Mouse (Mus musculus): ENCODE measurements around the gene Adtrp. TPM values are rescaled to one million over a fixed set of nuclear protein-coding genes. Genes with fewer than 3 reads are reported as not detected.

Gene Adtrp
- polyA plus RNA-seq, 1 experiment, result not detected

DNA sequence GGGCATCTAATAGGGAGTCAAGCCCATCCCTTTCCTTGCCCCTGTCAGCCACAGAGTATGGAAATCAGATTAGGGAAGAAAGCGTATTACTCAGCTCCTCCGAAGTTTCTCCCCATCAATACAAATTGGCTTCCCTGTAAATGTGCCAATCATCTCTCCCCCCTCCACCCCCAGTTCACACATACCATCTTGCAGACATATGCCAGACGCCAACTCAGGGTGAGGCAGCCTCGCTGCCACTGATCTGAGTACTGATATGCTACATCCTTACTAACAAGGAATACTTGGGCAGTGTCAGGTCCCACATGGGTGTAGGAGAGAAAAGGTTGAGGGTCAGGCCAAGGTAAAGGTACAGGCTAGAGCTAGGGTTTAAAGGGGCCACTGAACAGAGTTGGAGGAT, 27.6 kb downstream of the Adtrp start:
- Histone ChIP-seq H3K27me3 (ENCODE audit: control insufficient read depth, insufficient read depth, insufficient read length) (no peaks in the 10 kb centered on the region), H3ac (ENCODE audit: control insufficient read depth, insufficient read length) (no peak overlapping the region), H3K36me3 (ENCODE audit: control insufficient read depth, insufficient read depth) (no peaks in the 10 kb centered on the region), H3K4me3 (no peak overlapping the region), H3K4me2 (ENCODE audit: low read depth) (no peak overlapping the region), H3K79me2 (ENCODE audit: control insufficient read depth, insufficient read depth) (no peaks in the 10 kb centered on the region)
- TF ChIP-seq POLR2AphosphoS2 (IDR thresholded peaks at IDR 0.05; ENCODE audit: insufficient read length, low read depth), result no peak
- no peak for TF ChIP-seq MAX (IDR thresholded peaks at IDR 0.05; ENCODE audit: low read depth)
- no peak for TF ChIP-seq E2F4 (IDR thresholded peaks at IDR 0.05; ENCODE audit: insufficient read depth)
- TF ChIP-seq TCF12 (IDR thresholded peaks at IDR 0.05; ENCODE audit: insufficient read depth, poor library complexity, severe bottlenecking), result no peak
- TF ChIP-seq CEBPB (IDR thresholded peaks at IDR 0.05; ENCODE audit: insufficient read depth, poor library complexity, severe bottlenecking), result no peak
- TF ChIP-seq REST (IDR thresholded peaks at IDR 0.05; ENCODE audit: insufficient read depth, insufficient read length), result no peak
- TF ChIP-seq MYOG (IDR thresholded peaks at IDR 0.05; ENCODE audit: control insufficient read depth in 1 of 3, insufficient read depth in 1 of 3, insufficient read length in 2 of 3, low read depth in 2 of 3), result no peak
- no peak for TF ChIP-seq USF1 (IDR thresholded peaks at IDR 0.05; ENCODE audit: low read depth)
- no peak for TF ChIP-seq POLR2A (IDR thresholded peaks at IDR 0.05; ENCODE audit: insufficient read length, low read depth)
- TF ChIP-seq TCF3 (IDR thresholded peaks at IDR 0.05; ENCODE audit: insufficient read length, low read depth), result no peak

DNA sequence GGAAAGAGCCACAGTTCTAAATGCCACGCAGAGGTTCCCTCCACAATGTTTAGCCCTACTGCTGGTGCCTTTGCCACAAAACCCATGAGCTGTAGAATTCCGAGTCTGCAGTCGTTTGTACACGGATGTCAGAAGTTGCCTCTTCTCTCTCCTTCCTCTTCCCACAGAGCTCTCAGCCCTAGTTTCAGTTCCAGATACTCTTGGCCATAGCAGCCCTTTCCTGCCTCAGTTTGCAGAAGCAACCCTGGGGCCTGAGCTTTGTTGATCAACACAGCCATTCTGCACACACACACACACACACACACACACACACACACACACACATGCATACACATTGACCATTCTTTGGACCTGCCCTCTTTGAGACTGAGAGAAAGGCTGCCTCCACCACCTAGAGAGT, 28.0 kb downstream of the Adtrp start:
- no peak overlapping the region for H3ac ChIP-seq (ENCODE audit: control insufficient read depth, insufficient read length)
- H3K36me3 ChIP-seq (ENCODE audit: control insufficient read depth, insufficient read depth), result no peaks in the 10 kb centered on the region
- H3K27me3 ChIP-seq (ENCODE audit: control insufficient read depth, insufficient read depth, insufficient read length), result no peaks in the 10 kb centered on the region
- TF ChIP-seq E2F4 (IDR thresholded peaks at IDR 0.05; ENCODE audit: insufficient read depth) (no peak), REST (IDR thresholded peaks at IDR 0.05; ENCODE audit: insufficient read depth, insufficient read length) (no peak), POLR2A (IDR thresholded peaks at IDR 0.05; ENCODE audit: insufficient read length, low read depth) (no peak), MYOD1 (IDR thresholded peaks at IDR 0.05; ENCODE audit: control insufficient read depth in 1 of 3, insufficient read length in 2 of 3, low read depth in 2 of 3) (no peak), TCF12 (IDR thresholded peaks at IDR 0.05; ENCODE audit: insufficient read depth, poor library complexity, severe bottlenecking) (no peak)
- H3K79me2 ChIP-seq (ENCODE audit: control insufficient read depth, insufficient read depth), result no peaks in the 10 kb centered on the region
- H3K4me3 ChIP-seq, result no peak overlapping the region
- no peak overlapping the region for H3K4me2 ChIP-seq (ENCODE audit: low read depth)

DNA sequence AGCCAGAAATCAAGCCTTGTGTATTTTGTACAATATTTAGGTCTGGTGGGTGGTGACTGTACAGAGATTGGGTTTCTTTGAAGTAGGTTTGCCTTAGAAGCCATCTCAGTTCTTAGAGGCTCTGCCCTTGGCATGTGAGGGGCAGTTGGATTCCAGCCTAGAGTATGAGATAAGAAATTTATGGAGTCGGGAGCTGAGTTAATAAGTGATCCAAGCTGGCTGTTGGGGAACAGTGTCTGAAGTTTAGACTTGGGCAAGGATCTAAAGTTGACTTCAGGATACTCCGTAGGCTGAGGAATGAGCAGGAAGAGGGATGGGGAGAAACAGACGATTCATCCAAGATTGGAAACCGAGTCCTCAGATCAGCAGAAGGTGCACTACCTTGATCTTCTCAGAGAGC, 29.9 kb downstream of the Adtrp start:
- Histone ChIP-seq H3K27me3 (ENCODE audit: control insufficient read depth, insufficient read depth, insufficient read length) (no peaks in the 10 kb centered on the region), H3K4me3 (no peak overlapping the region), H3K79me2 (ENCODE audit: control insufficient read depth, insufficient read depth) (no peaks in the 10 kb centered on the region), H3K36me3 (ENCODE audit: control insufficient read depth, insufficient read depth) (no peaks in the 10 kb centered on the region), H3ac (ENCODE audit: control insufficient read depth, insufficient read length) (no peak overlapping the region), H3K4me2 (ENCODE audit: low read depth) (no peak overlapping the region)
- TF ChIP-seq SRF (IDR thresholded peaks at IDR 0.05; ENCODE audit: control insufficient read depth, insufficient read length, low read depth), result no peak
- TF ChIP-seq MYOD1 (IDR thresholded peaks at IDR 0.05; ENCODE audit: control insufficient read depth in 1 of 3, insufficient read length in 2 of 3, low read depth in 2 of 3), result no peak
- TF ChIP-seq E2F4 (IDR thresholded peaks at IDR 0.05; ENCODE audit: insufficient read depth), result no peak
- TF ChIP-seq TCF3 (IDR thresholded peaks at IDR 0.05; ENCODE audit: insufficient read length, low read depth), result no peak
- no peak for TF ChIP-seq POLR2A (IDR thresholded peaks at IDR 0.05; ENCODE audit: insufficient read length, low read depth)
- no peak for TF ChIP-seq USF1 (IDR thresholded peaks at IDR 0.05; ENCODE audit: low read depth)
- TF ChIP-seq MYOG (IDR thresholded peaks at IDR 0.05; ENCODE audit: control insufficient read depth in 1 of 3, insufficient read depth in 1 of 3, insufficient read length in 2 of 3, low read depth in 2 of 3), result no peak
- TF ChIP-seq REST (IDR thresholded peaks at IDR 0.05; ENCODE audit: insufficient read depth, insufficient read length), result no peak
- no peak for TF ChIP-seq CEBPB (IDR thresholded peaks at IDR 0.05; ENCODE audit: insufficient read depth, poor library complexity, severe bottlenecking)
- TF ChIP-seq POLR2AphosphoS2 (IDR thresholded peaks at IDR 0.05; ENCODE audit: insufficient read length, low read depth), result no peak

DNA sequence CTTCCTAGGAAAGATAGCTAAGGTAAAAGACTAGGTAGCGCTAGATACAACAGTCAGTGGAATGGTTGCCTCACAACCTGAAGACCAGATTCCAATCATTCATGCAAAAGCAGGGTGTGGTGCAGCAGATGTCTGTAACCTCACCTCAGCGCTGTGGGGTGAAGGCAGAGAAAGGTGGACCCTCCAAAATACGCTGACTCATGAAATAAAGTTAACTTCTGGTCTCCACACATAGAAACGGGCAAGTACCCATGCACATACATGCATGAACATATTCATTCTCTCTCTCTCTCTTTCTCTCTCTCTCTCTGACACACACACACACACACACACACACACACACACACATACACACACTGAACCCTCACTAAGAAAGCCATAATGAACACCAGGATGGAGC, 30.8 kb downstream of the Adtrp start:
- TF ChIP-seq CEBPB (IDR thresholded peaks at IDR 0.05; ENCODE audit: insufficient read depth, poor library complexity, severe bottlenecking) (no peak), MAX (IDR thresholded peaks at IDR 0.05; ENCODE audit: low read depth) (no peak), USF1 (IDR thresholded peaks at IDR 0.05; ENCODE audit: low read depth) (no peak), E2F4 (IDR thresholded peaks at IDR 0.05; ENCODE audit: insufficient read depth) (no peak), SRF (IDR thresholded peaks at IDR 0.05; ENCODE audit: control insufficient read depth, insufficient read length, low read depth) (no peak), REST (IDR thresholded peaks at IDR 0.05; ENCODE audit: insufficient read depth, insufficient read length) (no peak), MYOD1 (IDR thresholded peaks at IDR 0.05; ENCODE audit: control insufficient read depth in 1 of 3, insufficient read length in 2 of 3, low read depth in 2 of 3) (no peak), MYOG (IDR thresholded peaks at IDR 0.05; ENCODE audit: control insufficient read depth in 1 of 3, insufficient read depth in 1 of 3, insufficient read length in 2 of 3, low read depth in 2 of 3) (no peak), POLR2A (IDR thresholded peaks at IDR 0.05; ENCODE audit: insufficient read length, low read depth) (no peak), TCF12 (IDR thresholded peaks at IDR 0.05; ENCODE audit: insufficient read depth, poor library complexity, severe bottlenecking) (no peak), TCF3 (IDR thresholded peaks at IDR 0.05; ENCODE audit: insufficient read length, low read depth) (no peak), POLR2AphosphoS2 (IDR thresholded peaks at IDR 0.05; ENCODE audit: insufficient read length, low read depth) (no peak)
- Histone ChIP-seq H3K79me2 (ENCODE audit: control insufficient read depth, insufficient read depth) (no peaks in the 10 kb centered on the region), H3K4me3 (no peak overlapping the region), H3K27me3 (ENCODE audit: control insufficient read depth, insufficient read depth, insufficient read length) (no peaks in the 10 kb centered on the region), H3ac (ENCODE audit: control insufficient read depth, insufficient read length) (no peak overlapping the region), H3K36me3 (ENCODE audit: control insufficient read depth, insufficient read depth) (no peaks in the 10 kb centered on the region), H3K4me2 (ENCODE audit: low read depth) (no peak overlapping the region)

DNA sequence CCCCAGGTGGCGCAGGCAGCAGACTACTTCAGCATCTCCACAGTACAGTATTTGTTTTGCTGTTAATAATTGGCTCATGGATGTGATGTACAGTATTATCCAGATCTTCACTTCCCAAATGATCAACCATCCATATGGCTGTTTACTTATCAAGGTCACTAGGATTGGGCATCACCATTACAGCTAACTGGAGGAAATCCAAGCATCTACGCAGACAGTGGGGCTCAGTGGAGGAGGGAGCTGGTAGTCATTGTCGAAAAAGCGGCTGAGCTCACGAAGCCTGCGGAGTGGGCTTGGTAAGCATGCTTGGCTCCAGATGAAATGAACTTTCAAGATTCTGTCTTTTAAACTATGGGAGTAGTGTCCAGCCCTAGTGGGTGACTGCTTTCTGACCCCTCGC, 36.7 kb downstream of the Adtrp start:
- Histone ChIP-seq H3K36me3 (ENCODE audit: control insufficient read depth, insufficient read depth) (no peaks in the 10 kb centered on the region), H3K79me2 (ENCODE audit: control insufficient read depth, insufficient read depth) (no peaks in the 10 kb centered on the region), H3K27me3 (ENCODE audit: control insufficient read depth, insufficient read depth, insufficient read length) (no peaks in the 10 kb centered on the region), H3ac (ENCODE audit: control insufficient read depth, insufficient read length) (no peak overlapping the region), H3K4me3 (no peak overlapping the region), H3K4me2 (ENCODE audit: low read depth) (no peak overlapping the region)
- no peak for TF ChIP-seq MYOG (IDR thresholded peaks at IDR 0.05; ENCODE audit: control insufficient read depth in 1 of 3, insufficient read depth in 1 of 3, insufficient read length in 2 of 3, low read depth in 2 of 3)
- no peak for TF ChIP-seq MYOD1 (IDR thresholded peaks at IDR 0.05; ENCODE audit: control insufficient read depth in 1 of 3, insufficient read length in 2 of 3, low read depth in 2 of 3)
- no peak for TF ChIP-seq POLR2A (IDR thresholded peaks at IDR 0.05; ENCODE audit: insufficient read length, low read depth)
- no peak for TF ChIP-seq TCF12 (IDR thresholded peaks at IDR 0.05; ENCODE audit: insufficient read depth, poor library complexity, severe bottlenecking)
- TF ChIP-seq CEBPB (IDR thresholded peaks at IDR 0.05; ENCODE audit: insufficient read depth, poor library complexity, severe bottlenecking), result no peak
- TF ChIP-seq MAX (IDR thresholded peaks at IDR 0.05; ENCODE audit: low read depth), result no peak
- no peak for TF ChIP-seq POLR2AphosphoS2 (IDR thresholded peaks at IDR 0.05; ENCODE audit: insufficient read length, low read depth)
- TF ChIP-seq USF1 (IDR thresholded peaks at IDR 0.05; ENCODE audit: low read depth), result no peak
- TF ChIP-seq E2F4 (IDR thresholded peaks at IDR 0.05; ENCODE audit: insufficient read depth), result no peak
- TF ChIP-seq SRF (IDR thresholded peaks at IDR 0.05; ENCODE audit: control insufficient read depth, insufficient read length, low read depth), result no peak
- no peak for TF ChIP-seq TCF3 (IDR thresholded peaks at IDR 0.05; ENCODE audit: insufficient read length, low read depth)
- TF ChIP-seq REST (IDR thresholded peaks at IDR 0.05; ENCODE audit: insufficient read depth, insufficient read length), result no peak
